Mouse (Mus musculus): ENCODE data around the gene Acot2.

DNA sequence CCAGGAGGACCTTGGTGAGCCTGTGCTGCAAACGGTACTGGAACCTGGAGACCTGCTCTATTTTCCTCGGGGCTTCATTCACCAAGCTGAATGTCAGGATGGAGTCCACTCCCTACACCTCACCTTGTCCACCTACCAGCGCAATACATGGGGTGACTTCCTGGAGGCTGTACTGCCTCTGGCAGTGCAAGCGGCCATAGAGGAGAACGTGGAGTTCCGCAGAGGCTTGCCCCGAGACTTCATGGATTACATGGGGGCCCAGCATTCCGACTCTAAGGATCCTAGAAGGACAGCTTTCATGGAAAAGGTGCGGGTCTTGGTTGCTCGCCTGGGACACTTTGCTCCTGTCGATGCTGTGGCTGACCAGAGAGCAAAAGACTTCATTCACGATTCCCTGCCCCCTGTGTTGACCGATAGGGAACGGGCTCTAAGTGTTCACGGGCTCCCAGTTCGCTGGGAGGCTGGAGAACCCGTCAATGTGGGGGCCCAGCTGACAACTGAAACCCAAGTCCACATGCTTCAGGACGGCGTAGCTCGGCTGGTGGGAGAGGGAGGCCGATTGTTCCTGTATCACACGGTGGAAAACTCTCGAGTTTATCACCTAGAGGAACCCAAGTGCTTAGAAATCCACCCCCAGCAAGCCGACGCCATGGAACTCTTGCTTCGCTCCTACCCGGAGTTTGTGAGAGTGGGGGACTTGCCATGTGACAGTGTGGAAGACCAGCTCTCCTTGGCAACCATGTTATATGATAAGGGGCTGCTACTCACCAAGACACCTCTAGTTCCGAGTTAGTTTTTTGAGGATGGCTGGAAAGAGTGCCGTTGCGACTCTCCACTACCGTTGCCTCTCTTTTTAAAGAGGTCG is 35.7 kb upstream of the Acot2 start:
- TF ChIP-seq POLR2A (IDR thresholded peaks at IDR 0.05; ENCODE audit: extremely low read depth, insufficient read depth, low read length) (no peak), CTCF (IDR thresholded peaks at IDR 0.05; ENCODE audit: extremely low read depth, insufficient read depth, low read length) (no peak)

All from cortical plate, adult 2 months (tissue).